Mouse (Mus musculus) adrenal gland, adult (tissue): Measurements from ENCODE around the gene Vti1a.
A peak's percentile ranks its signal among the peaks of the same experiment; 100 is the strongest.

Source experiments
- DNase-seq, 2 experiments: peaks; one replicate each; pipeline ENCODE4 v3.0.0; 2022 to 2023; ENCODE audit warnings: low spot score in 1 of 2; ENCODE audit not compliant: inconsistent age in 2 of 2

Gene Vti1a

DNA sequence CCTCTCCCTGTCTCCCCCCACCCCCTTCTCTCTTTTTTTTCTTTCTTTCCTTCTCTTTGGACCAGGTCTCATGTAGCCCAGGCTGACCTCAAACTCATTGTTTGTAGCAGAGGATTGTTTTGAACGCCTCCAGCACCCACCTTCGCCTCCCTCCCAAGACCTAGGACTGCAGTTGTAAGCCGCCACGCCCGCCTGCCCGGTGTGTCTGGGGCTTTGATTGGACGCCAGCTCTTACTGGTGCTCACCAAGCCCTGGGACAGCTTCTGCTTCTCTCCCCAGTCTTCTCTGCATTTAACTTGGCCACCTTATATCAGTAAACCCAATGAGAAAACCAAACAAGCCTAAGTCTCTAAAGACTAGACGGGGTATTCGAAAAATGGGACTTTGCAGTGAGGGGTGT is 238.6 kb downstream of the Vti1a start:
- no peak for DNase-seq

DNA sequence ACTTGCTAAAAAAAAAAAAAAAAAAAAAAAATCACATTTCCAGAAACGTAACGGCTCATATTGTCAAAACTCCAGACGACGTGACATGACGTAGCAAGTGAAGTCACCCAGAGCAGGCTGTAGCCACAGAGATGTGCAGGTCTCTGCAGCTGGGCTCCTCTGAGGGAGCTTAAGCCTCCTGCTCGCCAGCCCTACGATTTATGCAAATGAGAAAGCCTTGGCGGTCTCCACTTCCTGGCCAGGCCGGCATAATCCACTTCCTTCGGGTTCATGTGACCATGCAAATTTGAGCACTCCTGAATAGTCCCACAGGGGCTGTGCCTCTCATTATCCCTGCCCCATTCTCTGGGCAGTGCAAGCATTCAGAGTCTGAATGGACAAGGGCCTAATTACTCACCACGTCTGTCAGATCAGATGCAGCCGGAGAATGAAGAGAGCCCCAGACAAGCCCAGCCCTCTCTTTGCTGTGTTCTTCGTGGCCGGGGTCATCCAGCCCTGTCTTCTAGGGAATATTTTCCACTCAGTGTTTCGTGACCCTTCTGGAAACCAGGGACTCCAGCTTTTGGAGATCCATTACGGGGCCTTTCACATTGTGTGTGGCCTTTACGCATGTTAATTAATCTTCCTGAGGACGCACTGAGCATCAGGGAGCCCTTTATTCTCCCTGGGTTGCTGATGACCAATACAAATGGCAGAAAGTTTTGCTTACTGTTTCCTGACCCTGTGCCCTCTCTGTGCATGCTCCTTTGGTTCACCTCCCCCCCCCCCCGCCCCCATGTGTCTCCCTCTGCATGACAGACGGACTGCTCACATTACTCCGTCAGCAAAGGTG is 240.3 kb downstream of the Vti1a start:
- peak; percentile 26 to 54 for DNase-seq

DNA sequence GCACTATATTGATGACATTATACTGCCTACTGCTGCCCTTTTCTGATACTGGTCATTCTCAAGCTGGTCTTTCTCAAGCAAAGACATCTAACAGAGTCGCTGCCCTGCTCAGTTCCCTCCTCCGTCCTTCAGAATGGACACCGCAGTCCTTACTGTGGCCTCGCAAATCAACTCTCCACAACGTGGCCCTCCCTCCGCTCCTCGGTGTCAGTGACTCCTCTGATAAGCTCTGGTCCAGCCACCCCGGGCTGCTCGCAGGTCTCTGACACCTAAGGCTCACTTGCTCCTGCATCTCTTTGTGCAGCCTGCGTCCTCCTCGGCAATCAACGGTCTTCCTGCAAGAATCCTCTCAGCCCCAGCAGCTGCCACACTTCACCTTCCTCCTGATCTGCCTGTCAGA is 243.2 kb downstream of the Vti1a start:
- peak; percentile 43 to 57 for DNase-seq

DNA sequence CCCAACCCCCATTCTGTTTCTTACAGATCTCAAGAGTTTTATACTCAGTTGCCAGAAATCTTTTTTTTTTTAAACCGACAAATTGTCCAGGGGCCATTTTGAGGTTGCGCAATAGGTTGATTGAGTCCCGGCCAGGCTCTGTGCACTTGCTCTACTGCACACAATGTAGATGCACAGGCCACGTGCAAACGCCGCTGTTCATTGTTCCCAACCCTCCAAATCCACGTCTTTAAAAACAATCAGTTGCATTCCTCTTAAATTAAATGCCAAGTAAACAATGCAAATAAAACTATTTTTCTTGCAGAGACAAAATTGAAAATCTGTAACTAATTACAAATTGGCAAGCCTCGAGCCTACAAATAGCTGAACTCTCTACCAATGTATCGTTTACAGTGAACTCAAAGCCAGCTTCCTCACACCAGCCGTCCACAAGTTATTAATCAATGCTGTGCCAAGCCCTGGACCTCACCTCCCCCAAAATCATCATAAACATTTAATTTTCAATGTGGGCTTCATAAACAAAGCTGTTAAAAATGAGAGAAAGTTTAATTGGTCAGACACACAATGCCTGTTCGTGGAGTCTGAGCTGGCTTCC is 244.1 kb downstream of the Vti1a start:
- peak in 1 of 2 experiments; percentile 54 for DNase-seq

DNA sequence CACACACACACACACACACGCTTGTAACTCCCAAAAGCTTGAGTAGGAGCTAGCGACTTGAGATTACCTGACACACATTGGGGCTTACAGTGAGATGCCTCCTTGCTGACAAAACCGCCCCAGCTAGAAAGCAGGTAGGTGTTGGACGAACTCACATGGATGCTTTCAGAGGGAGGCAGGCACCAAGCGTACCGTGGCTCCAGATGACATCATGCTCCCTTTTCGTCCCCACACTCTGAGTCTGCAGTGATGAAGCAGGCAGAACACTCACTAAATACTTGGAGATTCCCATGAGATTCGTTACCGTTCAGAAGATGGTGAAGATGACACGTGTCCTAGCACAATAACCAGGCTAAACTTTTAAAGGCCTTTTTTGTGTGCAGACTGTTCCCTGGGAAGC is 245.4 kb downstream of the Vti1a start:
- no peak for DNase-seq

DNA sequence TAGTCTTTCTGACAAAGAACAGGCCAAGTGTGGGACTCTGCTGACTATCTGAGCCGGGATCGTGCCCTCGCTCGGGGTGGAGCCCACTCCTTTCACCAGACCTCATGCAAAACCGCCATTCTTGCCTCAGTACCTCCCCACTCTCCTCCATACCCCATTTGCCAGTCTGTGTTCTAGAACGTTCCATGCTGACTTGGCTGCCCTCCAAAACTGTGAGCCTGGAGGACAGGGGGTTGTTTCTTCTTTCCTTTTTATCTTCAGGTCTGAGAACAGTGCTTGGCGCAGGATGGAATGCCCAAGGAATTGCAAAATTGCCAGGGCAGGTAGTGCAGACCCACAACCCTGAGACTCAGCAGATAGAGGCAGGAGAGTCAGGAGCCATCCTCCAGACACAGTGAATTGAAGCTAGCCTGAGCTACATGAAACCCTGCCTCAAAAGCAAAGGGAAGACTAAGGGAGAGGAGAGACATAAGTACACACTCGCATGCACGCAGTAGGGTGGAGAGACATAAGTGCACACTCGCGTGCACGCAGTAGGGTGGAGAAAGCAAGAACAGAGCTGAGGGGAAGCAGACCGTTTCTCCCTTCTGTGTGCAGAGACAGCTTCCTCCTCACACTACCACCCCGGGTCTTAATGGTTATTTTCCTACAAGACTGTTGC is 246.5 kb downstream of the Vti1a start:
- peak; percentile 28 to 62 for DNase-seq

DNA sequence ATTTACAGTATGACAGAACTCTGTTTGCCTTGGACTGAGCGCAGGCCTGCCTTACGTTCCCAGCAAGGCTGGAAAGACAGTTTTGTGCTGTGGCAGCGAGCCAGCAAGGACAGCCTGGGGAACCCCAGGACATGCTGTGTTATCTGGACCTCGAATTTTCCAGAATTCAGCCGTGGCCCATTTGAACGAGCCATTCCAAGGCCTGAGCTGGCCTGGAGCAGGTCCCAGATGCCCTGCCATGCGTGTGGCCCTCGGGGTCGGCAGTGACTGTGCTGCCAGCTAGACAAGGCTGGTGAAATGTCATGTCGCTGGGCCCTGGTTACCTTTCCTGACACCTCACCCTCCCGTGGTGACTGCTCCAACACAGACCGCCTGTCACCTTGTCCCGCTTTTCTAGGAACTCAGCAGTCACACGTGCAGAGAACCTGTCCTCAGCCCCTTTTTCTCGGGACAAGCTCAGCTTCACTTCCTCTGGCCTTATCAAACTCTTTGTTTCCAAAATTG is 247.1 kb downstream of the Vti1a start:
- peak; percentile 87 to 93 for DNase-seq

DNA sequence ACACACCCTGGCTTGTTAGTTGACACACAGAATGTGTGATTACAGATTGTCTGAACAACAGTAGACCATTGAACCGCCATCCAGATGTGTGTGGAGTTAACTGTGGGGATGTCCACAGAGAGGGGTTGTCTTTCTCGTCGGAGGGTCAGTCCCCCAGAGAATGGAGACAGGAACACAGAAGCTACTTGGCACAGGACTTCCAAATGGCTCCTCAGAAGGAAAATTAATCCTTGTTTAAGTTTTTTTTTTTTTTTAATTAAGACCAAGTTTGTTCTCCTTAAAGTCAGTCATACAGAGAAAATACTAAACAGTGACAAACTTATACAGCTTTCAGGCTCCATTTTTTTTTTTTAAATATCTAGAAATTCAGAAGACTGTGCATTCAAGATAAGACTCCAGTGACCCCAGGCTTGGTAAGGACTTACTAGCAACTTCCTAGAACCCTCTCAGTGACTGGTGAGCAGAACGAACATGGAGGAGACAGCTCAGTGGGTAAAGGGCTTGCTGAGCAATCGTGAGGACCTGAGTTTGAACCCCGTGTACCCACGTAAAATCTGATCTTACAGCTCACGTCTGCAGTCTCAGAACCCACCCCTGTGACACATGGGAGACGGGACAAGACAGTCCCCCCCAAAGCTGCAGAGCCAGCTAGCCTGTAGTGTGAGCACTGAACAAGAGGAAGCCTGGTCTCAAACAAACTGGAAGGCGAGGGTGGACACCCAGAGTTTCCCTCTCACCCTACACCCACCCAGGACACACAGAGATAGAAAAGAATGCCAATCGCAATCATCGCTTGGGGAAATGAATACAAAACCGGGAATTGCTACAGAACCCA is 248.2 kb downstream of the Vti1a start:
- no peak for DNase-seq

DNA sequence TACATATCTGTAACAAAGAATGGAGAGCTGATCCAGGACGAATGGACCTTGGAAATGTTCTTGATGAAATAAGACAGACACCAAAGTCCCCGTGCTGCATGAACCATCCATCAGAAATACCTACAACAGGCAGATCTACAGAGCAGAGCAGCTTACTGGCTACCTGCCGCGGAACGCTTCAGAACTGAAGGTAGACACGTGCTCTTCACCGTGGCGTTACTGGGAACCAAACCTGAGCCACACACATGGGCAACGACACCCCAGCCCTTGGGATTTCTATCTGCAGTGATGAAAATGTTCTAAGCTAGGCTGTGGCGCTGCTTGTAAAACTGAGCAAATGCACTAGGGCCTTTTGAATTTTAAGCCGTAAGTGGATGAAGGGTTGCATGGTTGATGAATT is 249.0 kb downstream of the Vti1a start:
- DNase-seq: no peak

DNA sequence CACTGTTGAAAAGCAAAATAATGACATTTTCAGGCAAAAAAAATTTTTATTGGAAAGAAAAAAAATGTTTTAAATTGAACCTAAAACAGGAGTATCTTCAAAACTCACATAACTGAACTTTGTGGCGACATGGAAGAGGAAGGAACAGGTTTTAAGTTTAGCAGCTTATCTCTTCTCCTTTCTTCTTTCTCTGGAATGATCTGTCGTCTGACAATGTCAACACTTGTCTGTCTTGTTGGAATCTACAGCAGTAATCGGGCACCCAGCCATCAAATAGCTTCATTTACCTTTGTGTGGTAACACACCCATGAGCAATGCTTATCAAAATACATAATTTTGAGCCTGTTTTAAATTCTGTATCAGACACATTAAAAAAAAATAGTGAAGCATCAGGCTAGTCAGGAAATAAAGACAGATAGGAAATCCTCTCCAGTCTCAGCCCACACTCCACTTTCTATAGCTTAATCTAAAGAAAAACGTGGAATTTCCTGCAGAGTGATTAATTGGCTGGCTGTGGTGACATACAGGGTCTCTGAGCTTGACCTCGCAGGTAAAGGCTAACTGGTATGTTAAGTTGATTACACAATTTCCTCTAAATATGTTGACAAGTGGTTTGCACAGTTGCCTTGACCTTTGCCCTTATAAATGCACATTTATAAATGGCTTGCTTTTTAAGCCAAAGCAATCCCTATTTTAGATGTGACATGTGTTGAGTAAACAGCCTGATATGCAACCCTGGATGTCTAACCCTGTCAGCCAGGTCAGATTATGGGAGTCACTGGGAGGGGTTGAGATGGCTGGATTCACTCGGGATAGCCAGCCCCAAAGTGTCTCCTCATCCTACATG is 249.7 kb downstream of the Vti1a start:
- peak in 1 of 2 experiments; percentile 40 for DNase-seq

DNA sequence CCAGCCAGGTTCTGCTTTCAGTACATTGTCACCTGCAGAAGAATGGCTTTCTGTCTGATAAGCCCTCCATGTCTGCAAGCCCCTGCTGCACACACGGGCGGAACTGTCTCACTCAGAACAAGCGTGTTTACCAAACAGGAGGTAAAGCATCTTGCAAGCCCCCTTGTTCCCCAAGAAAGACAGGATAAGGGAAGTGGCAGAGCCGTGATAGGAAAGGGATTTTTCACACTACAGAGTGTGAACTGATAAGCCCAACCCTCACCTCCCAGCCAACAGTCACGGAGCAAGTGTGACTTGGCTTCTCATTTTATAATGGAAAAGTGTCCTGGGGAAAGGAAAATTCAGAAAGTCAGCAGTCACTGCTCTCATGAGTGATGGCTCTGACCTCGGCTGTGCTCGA is 253.0 kb downstream of the Vti1a start:
- peak in 1 of 2 experiments; percentile 50 for DNase-seq

DNA sequence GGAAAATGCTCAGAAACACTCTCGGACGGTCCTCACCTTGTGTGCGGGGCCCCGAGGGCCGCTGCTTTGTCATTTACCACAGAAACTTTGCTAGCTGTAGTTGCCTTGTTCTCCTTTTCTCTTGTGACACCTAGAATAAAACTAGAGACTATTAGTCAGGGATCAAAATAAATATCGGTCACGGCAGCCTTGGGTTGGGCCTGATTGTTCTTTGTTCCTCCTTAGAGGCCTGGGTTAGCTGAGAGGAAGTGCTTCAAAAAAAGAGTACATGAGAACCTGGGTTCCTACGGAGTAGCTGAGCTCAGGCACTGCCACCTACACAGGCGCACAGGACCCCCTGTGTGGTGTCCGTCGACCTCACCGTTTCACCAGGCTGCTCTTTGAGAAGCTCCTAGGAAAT is 253.8 kb downstream of the Vti1a start:
- DNase-seq: peak in 1 of 2 experiments; percentile 42

DNA sequence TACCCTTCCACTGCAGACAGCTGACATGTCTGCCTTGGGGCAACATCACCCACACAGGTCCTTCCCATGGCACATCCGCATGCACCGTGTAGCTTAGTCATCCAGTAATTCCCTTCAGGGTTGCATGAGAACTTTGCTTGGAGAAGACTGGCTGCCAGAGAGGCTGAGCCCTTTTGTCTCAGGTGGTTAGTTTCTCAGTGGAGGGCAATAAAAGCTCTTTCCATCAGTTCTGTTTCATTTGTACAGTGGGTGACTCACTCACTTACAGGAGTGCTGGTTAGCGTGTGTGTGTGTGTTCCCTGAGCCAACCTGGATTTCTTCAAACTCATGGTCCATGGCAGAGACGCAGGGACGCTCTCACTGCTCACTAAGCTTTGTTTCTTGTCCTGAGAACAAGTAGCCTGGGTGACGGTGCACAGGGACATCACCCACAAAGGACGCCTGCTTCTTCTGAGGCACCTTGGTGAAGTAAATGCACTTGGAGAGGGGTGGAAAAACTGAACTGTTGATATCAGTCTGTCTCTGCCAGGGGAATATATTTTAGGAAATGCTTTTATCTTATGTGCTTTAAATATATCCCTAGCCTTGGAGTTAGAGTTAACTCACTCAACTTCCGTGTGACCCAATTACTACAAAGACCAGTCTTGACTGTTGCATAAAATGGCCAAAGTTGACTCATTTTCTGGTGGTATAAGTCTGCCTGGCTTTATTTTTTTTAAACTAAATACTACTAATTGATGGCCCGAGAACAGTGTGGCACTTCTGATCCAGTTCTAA is 254.6 kb downstream of the Vti1a start:
- DNase-seq: peak in 1 of 2 experiments; percentile 60

DNA sequence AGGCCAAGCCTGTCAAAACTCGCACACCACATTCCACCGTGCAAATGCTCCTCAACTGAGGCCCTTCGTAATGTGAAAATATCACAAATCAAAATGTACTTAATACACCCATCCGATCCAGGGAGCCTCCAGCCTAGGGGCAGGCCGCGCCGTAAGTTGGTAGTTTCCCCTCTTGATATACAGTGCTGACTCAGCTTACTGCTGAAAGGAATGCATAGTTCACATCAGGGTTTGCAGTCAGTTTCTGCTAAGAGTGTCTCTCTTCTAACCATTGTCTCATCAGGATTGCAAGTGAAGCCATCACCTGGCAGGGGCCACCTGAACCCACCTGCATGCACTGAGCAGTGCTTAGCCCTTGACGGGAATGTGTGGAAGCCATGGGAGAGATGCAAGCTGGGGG is 255.4 kb downstream of the Vti1a start:
- no peak for DNase-seq

DNA sequence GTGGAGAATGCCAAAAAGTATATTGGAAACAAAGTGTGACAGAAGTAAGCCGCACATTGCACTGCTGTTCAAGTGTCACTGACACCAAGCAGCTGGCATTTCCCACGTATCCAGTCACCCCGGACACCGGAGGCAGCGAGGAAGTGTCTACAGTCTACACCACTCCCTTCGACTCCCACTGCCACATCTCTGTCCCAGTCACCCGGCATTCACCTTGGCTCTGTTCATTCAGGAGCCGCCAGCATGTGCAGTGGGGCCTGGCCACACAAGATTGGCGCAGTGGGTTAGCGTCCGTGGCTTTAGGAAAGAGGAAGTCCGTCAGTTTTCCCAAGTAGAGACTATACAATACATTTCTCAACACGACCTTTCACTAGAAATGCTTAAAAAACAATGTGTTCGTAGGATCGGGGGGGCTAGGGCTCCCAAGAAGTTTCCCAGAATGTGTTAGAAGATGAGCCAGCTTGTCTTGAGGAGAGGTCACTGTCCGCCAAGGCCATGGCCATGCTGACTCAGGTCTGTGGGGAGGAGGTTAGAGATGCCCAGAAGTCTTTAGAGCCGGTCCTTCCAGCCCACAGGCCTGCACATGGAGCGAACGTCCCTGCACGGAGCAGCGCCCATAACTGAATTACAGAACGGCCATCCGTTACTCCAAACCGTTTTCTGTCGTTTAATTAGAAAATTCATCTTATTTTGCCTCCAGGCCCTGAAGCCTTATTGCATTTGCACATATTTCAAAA is 261.4 kb downstream of the Vti1a start:
- DNase-seq: peak; percentile 34 to 75

DNA sequence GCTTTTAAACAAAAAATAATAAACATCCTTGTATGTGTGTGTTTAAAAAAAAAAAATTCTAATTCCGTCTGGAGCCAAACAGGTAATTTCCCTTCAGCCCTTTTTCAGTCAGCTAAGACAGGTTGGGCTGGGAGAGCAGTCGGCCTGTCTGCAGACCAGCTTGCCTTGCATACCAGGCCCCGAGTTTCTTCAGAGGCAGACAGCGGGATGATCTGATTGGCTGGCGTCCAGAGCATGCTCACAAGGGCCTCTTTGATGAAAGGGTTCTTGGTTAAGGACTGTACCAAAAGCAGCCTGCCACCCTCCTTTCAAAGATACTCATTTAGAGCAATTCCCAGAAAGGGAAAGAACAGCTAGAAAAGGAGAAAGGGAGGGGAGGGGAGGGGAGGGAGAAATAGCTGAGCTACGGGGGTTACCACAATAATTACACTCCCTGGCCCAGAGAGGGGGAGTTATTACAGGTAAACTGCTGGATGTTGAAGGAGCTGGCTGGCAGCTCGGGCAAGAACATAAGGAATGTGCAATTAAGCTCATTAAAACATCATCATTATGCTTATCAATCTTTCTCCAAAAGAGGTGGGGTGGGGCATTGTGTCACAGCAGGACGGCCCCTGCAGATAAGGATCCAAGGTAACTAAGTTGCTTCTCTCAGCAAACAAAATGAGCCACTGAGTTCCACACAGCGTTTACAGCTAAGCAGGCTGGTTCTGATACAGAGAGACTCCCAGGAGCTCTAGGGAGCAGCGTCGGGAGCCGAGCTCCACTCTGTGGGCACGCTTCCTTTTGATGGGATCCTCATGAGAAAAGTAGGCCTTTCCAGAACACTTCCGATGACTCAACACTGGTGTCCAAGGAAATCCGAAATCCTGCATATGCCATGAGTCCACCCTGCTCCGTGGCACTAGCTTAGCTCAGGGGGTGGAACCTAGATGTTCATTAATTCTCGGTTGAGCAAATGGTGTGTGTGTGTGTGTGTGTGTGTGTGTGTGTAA is 262.3 kb downstream of the Vti1a start:
- DNase-seq: peak; percentile 62 to 77

DNA sequence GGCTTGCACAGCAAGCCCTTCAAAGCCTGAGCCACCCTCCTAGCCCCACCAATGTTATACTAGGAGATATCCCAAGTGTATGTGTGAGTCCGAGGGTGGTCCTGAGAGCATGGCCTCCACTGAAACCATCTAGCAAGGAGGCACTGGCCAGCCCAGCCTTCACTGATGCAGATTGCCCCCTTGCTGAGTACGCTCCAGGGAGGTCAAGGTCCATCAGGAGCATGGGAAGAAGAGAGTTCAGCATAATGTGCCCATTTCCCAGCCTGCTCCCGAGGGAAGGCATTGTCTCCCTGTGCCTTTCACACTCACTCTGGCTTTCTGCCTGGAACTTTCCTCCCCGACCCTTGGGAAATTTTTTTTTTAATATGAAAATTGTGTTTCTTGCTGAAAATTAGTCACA is 263.2 kb downstream of the Vti1a start:
- DNase-seq: no peak
